Mouse (Mus musculus) lung, postnatal 36 days (tissue): ENCODE measurements at regions not wholly inside any gene's neighbourhood (a gene's known extent, or its start where the extent isn't known, plus 50 kb on each side); places are given as distances from the start of the nearest gene placed in this dataset.
"Not testable (repeated sequence)": the region's sequence is repeated elsewhere in the genome, so short reads cannot be mapped to it uniquely, and the experiment has no call there.

Experiments
- DNase-seq: peaks from one replicate; pipeline ENCODE4 v3.0.0; 2022; ENCODE audit warnings: mixed read lengths

DNA sequence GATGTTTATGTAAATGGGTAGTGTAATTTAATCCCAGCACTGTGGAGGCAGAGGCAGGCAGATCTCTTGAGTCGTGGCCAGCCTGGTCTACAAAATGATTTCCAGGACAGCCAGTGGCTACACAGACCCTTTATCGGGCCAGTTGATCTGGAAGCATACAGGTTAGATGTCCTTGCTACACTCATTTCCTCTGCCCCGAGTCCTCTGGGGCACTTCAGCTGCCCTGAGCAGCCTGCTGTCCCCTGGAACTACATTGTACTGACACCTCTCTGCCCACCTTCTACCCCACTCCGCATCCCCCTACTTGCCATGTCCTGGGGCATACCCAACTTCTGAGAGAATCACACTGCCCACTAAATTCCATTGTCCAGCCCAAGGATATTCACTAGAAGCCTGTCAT lies 60.6 kb upstream of the Helt start:
- DNase-seq: no peak

DNA sequence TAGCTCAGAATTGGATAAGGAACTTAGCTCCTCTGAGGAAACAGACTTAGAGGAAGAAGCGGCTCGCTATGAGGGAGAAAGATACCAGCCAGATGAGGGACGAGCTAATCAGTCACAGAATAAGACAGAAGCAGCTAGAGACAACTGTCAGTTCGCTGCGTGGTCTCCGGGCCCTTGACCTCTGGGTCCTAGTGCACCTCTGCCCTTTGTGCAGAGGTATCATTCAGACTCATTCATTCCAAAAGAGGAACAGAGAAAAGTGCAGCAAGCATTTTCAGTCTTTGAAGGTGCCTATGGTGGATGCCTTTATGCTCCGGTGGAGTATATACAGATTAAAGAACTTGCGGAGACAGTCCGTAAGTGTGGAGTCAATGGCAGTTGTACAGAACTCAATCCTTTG lies 63.5 kb upstream of the Helt start:
- DNase-seq: not testable (repeated sequence)

DNA sequence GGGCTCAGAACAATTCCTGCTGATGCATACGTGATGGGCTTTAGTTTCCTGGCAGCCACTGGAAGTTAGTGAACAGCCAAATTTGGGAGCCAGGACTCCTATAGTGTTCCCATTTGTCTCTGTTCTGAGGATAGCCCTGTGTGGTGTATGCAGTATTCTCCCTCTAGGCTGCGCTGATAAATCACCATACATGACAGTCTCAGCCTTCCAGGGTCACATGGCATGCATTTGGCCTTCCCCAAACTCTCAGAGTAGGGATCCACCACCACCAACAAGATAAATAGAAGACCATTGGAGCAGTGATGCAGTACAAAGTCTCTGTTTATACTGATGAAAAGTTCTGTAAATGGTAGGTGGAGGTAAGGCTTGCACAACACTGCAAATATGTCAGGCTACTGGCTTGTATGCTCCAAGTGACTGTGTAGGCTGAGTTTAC lies 68.4 kb upstream of the Helt start:
- no peak for DNase-seq

DNA sequence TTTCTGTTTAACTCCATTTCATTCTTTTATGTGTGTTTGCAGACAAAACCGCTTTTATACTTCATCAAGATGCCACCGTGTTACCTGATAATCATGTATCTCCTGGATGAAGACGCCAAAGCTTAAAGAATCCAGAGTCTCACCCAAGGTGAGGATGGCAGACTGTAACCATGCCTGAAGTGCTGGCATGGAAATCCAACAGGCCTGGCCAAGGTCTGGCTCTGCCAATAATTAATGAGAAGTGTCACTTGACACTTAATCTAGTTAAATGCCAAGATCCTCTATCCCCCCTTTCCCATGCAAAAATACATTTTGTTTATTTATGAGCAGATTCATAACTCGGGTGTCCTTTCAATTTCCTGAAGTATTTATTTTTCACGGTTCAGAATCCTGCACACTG lies 71.2 kb upstream of the Helt start:
- DNase-seq: no peak

DNA sequence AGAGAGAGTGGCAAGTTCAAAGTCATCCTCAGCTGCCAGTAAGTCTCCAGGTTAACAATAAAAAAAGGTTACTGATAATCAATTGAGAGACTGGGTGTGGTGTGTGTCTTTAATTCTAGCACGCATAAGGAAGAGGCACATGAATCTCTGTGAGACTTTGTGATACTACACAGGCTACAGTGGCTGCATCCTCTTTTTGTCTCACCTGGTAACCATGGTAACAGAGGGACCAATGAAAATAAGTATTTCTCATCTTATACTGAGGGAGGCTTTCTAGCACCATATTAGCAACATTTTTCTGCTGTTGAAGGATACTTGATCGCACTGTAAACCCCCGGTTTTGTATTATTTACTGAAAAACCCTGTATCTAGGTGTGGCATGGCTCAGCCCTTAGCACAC lies 72.7 kb upstream of the Helt start:
- no peak for DNase-seq

DNA sequence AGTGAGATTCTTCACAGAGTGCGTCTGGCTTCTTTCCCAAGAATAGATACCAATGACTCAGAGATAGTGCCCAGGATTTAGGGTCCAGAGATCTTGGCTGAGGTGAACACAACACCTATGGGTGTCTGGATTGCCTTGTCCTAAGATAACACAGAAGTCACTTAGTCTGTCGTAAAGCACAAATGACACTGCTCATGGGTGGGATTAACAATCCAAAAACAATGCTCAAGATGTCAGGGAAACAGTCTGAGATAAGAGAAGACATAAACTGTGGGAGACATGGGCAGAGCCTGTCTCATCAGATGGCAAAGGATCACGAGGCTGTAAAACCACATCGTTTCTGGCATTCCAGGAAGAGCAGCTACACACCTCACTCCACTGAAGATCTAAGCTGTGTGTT lies 79.6 kb upstream of the Helt start:
- no peak for DNase-seq

DNA sequence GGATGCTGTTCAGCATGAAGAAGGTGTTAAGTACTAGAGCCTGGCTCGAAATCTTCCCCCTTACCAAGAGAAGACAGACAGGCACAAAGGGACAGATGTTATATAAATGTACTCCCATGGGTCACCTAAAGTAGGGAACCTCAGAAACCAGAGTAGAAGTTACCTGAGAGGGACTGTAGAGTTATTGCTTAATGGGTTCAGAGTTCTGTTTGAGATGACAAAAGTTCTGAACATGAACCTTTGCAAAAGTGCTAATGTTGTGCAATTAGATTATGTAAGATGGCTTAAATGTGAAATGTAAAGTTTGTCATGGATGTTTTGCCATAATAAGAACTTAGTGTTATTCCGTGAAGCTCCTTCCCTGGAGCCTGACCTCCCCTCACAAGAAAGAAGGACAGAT lies 81.5 kb upstream of the Helt start:
- DNase-seq: no peak

DNA sequence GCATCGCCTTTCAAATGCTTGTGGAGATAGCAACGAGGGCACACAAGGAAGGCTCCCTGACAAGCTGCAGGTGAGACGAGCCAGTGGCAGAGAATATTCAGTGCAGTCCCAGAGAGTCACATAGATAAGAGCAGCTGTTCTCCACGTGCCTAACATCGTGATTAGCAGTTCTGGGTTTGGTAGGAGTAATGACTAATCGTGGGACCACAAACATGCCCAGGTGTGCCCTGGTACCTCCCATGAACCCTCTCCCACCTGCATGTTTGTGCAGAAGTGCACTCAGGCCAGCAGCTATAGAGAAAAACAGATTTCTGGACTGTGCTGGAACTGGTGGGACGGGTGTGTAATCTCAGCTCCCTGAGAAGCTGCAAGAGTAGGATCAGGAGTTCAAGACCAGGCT lies 85.9 kb upstream of the Acsl1 start:
- no peak for DNase-seq

DNA sequence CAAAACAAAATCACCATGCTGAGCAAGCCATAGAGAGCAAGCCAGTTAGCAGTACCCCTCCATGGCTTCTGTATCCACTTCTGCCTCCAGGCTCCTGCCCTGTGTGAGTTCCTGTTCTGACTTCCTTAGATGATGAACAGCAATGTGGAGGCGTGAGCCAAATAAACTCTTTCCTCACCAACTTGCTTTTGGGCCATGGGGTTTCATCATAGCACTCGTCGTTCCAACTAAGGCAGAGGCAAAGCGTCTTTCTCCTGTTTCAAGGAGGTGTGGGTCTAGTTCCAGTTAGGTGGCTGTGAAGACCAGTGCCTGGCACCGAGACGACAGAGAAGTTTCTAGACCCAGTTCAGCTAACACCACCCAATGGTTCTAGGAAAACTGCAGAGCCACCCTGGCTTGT lies 85.0 kb upstream of the Acsl1 start:
- DNase-seq: peak; percentile 10

DNA sequence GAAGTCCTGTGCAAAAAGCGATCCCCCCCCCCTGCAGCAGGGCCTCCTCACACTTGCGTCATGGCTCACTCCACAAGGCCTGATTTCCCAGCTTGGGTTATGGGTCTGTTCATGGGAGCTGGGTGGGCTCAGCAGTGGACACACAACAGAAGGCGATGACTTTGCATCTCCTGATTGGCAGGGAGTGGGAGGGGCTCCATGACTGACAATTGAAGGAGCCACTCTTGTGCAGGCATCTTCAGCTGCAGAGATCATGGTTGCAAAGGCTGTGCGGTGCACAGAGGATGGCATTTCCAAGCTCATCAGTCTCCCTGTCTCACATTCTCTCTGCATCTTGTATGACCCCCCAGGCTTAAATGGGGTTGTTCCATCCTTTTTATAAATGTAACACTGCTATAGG lies 84.3 kb upstream of the Acsl1 start:
- no peak for DNase-seq

DNA sequence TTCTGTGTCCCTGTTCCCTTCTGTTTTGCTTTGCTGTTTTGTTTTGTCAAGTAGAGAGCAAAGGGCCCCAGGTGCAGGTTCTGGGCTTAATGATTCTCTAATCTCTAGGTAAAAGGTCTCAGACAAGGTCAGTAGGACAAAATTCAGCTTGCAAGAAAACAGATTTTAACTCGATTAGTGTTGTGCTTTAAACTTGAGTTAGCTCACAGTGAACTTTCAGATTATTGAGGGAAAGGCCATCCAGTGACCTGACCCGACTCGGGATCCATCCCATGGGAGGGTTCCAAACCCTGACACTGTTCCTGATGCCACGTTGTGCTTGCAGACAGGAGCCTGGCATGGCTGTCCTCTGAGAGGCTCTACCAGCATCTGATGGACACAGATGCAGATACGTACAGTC lies 83.8 kb upstream of the Acsl1 start:
- DNase-seq: no peak

DNA sequence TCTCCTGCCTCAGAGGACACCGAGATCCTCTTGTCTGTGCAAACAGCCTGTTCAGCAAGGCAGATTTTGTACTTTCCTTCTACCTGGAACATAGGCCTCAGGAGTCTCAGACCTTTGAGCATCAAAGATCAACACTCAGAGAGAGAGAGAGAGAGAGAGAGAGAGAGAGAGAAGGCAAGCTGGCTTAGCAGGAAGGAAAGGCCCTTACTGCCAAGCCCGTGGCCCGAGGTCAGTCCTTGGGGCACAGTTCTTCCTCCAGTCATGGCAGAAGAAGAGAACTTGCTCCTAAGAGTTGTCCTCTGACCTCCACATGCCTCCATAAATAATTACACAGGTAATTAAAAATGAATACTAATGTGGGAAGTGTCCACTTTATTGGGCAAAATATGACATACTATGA lies 82.4 kb upstream of the Acsl1 start:
- no peak for DNase-seq

DNA sequence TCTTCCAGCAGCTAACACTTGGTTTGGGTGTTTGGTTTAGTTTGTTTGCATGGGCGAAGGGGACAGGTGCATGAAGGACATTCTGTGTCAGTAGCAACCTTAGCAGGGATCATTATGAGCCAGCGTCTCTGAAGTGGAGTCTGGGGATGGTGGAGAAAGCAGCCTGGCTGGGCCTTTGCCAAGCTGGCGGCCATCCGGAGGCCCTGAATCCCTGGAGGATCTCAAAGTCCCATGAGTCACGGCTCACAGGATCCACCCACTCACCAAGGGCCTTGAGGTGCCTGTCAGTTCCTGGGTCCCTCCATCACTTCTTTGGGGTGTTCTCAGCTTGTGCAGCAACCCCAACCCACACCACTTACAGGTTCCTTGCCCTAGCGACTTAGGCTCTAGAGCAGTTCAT lies 80.4 kb upstream of the Acsl1 start:
- DNase-seq: peak; percentile 18

DNA sequence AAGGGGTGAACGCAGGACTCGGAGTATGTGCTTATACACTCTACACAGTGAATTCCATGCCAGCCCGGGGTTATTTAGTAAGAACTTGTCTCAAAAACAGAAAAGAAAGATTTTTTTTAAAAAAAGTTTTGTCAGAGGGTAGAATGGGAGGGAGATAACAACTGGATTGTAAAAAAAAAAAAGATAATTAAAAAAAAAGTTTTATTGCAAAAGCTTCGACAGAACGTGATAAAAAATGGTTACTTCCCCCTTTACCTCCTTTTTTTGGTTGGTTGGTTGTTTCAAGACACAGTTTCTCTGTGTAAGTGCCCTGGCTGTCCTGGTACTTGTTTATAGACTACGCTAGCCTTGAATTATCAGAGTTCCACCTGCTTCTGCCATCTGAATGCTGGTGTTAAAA lies 79.2 kb upstream of the Acsl1 start:
- DNase-seq: no peak

DNA sequence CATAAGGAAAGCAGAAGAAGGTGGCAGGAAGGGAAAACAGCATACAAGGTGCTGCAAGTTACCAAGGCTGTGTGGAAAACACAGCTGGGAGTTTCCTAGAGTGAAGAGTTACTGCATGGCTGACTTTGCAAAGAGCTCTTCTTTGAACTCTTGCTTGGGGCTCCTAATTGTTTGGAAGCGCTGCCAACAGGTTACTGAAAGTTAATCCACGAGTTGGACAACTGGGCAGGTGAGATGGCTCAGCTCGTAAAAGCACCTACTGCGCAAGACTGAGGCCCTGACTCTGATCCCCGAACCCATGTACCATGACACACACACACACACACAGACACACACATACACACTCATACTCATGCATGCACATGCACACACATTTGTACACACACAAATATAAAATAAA lies 77.5 kb upstream of the Acsl1 start:
- no peak for DNase-seq

DNA sequence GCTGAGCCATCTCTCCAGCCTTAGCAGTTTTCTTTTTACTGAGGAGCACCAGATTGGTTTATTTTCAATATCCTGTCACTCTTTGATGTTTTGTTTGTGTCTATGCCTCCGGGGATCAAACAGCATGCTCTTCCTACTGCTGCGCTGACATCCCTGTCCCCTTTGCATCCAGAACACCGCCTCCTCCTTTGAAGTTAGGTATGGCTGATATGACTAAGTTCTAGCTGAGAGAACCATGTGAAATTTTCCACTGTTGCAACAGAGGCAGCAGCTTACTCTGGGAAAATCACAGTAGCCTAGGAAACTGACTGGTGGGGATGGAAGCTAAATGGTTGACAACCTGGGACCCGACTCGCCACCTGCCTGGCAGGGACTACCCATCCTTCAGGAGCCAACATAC lies 76.1 kb upstream of the Acsl1 start:
- DNase-seq: no peak

DNA sequence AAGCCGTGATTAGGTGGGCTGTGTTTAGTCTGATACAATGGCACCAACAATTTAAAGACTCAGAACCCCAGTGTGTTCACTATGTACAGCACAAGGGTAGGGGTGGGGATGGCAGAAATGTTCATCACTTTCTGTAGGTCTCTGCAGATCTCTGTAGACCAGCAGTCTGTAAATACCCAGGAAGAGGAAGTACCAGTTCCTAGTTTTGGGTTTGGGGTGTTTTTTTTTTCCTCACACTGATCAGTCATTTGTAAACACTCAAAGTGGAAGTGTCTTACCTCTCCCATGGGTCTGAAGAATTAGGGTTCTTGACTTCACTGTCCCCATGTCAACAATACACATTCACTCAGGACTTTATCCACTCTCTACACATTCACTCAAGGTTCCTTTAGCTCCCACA lies 75.5 kb upstream of the Acsl1 start:
- no peak for DNase-seq

DNA sequence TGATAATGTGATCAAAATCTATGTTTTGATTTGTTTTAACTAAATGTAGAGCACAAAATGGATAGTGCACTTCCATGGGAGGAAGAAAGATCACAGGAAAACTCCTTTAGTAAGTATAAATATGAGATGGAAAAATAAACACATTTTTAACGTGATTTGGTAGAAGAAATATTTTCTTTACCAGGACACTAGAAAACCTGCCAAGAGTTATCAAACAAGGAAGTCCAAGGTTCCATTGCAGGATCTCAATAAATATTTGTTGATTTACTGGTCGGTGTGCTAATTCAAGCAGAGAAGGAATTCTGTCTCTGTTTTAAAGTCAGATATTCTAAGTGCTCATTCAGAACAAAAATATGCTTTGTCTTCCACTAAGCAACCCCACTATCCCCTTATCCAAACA lies 73.8 kb upstream of the Acsl1 start:
- DNase-seq: no peak

DNA sequence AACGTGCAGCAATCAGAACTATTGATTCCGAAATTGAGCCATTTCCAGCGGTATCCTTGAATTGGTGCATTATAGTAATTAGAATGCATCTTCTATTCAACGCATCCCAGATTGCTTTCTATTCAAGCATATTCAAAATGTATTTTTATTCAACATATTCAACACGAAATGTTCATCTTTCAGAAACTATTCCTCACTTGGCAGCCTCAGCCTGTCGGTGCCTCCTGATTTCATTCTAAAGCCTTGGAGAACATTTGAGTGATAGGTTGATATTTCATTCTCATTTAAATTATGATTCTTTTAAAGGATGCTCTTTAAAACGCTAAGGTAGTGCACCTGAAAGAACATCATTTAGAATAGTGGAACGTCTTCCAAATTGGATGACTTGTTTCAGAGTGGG lies 73.1 kb upstream of the Acsl1 start:
- no peak for DNase-seq

DNA sequence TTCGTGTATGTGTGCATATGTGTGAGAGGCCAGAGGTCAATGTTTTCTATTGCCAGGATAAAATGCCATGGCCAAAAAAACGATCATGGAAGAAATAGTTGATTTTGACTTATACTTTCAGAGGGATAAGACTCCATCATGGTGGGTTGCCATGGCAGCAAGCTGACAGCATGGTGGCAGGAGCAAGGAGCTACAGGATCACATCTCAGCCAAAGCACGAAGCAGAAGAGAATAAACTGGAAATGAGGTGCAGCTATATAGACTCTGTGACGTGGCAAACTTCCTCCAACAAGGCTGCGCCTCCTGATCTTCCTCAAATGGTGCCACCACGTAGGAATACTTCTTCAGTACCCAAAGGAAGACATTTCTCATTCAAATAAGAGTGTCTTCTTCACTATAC lies 70.2 kb upstream of the Acsl1 start:
- no peak for DNase-seq

DNA sequence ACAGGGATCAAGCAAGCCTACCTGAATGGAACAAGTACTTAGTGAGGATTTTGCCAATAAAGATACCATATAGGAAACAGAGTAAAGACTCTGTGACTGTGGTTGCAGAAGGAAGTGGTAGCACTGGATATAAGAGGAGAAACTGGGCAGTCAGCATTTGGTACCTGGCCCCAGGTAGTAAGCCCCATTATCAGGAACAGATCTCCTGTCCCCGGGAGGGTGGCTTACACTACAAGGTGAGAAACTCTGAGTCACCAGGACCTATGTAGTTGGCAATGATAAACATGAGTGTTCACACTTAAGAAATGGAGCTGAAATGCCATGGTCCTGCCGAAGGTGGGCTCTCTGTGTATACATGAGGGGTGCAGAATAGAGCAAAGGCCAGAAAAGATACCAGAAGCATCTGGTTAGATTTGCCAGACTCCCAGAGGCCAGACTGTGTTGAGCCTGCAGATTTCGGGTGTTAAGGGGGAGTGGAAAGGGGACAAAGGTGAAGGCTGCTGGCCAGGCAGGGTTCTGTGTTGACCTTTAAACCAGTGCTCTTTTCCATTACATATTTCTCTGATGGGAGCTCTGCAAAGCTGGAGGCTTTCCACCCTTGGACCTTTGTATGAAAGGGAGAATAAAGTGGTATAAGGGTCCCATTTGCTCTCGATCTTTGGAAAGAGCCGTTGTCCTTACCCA lies 66.8 kb upstream of the Acsl1 start:
- no peak for DNase-seq

DNA sequence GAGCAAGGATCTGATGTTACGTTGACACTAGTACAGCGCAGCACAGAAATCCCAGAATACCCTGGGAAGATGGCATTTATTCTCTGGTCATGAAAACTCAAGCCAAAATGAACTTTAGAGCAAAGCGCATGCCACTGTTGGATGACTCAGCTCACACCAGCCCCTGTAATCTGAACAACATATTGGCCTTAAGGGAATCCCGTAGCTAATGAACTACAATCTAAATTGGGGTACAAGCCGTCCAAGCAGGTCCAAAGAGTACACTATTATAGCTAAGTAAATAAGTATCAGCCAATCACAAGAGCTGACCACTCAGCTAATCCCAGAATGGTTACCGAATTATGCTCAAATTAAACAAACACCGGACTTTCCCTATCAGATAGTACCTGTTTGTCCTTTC lies 62.0 kb upstream of the Acsl1 start:
- DNase-seq: no peak

DNA sequence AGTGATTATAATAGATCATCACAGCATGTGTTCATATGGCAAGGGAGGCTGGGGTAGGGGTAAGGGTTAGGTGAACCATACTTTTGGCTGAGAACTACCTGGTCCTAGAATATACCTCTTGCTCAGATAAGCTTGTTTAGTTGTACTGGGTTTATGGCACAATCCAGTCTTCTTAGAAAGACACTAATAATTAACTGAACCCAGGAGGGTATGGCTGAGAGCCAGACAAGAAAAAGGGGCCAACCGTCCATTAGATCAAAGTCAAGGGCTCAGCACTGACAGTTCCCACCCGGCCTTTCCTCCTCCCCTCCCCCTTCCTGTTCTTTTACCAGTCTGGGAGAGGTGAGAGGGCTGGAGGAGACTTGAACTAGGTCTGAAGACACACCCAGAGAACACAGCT lies 61.5 kb upstream of the Acsl1 start:
- DNase-seq: no peak

DNA sequence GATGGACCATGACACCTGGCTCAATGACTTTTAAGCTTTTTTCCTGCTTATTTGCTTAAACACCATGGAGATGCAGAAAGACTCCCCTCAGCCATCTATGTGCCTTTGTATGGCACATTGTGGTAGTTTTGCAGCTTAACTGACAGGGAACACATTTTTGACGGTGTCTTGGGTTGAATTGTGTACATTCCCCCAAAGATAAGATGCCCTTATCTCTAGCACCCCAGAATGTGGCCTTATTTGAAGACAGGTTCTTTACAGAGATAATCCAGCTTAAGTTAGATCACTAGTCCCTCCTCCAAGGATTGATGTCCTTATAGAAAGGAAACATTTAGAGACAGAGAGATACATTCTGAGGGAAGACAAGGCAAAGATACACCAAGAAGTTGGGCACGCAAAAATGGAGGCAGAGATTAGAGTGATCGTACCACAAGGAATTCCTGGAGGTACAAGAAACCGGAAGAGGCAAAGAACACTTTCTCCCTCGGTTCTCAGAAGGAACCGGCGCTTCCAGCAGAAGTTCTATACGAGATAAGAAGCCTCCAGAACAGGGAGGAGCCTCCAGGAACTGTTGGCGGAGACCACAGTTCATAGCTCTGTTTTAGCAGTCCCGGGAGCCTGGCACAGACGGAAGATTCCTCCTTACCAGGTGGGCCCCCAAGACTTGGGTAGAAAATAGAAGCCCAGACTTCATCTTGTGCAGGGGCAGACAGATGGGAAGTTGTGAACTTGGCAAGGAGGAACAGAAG lies 58.8 kb upstream of the Acsl1 start:
- no peak for DNase-seq
